Mouse (Mus musculus) left cerebral cortex, postnatal 25 days (tissue): ENCODE data around the gene Sfpq. TPM values are rescaled to one million over a fixed set of nuclear protein-coding genes. Genes with fewer than 3 reads are reported as not detected.

Experiments
- DNase-seq, 2 experiments: peaks; one replicate each; pipeline ENCODE4 v3.0.0; 2022; ENCODE audit warnings: low spot score in 2 of 2, mixed read lengths in 1 of 2
- intact Hi-C: fragments of 180-260 bp; cut with DNase I; formaldehyde crosslinking; loops from one replicate; pipeline ENCODE4 v1.15.1; 2025
- total RNA-seq, 2 experiments: library from RNA; stranded (reverse); gene quantifications; 2 replicates each; pipeline ENCODE4 v1.2.3; 2021

Gene Sfpq
- total RNA-seq, 2 experiments from 2014 or later, result 241 to 253 TPM

DNA sequence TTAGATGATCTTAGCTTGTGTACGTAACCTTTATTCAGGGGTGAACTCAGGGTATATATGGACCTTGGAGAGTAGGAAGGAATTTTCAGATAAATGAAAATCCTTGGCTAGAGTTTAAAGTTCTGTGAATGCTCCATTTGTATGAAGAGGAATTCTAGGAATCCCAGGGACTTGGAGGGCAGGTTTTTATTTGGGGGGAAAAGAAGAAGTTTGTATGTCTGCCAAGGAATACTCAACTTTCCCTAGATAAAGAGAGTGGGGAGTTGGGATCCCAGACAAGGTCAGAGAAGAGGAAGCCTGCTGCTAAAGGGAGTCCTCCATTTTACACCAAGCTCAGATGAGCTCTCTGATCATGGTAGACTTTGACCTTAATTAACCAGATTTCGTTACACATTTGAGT, 62.0 kb downstream of the Sfpq start:
- intact Hi-C loops, result no loop called here
- no peak for DNase-seq

DNA sequence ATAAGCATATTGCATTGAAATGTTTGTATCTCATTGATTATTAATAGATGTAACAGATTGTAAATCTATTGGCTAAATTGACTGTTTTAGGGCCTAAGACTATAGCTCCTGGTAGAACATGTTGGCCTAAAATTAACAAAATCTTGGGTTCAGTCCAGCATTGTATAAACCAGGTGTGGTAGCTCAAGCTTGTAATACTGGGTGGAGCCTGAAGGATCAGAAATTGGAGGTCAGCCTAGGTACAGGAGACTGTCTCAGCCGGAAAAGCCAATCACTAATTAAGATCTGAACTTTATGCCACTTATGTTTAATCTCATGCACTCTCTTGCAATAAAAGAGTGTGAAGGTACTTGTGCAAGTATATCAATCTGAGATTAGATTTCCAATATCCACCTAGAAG, 64.6 kb downstream of the Sfpq start:
- no peak for DNase-seq
- intact Hi-C loops, result no loop called here

Other genes starting within 250 kb of the Sfpq start
- 10 to 100 TPM; 41.8 to 51.8 TPM for gene Zmym4, start 53.2 kb upstream of the Sfpq start, total RNA-seq
- 10 to 100 TPM; 13.4 to 16.5 TPM for gene Zmym1, start 39.8 kb downstream of the Sfpq start, total RNA-seq
- gene Zmym6, start 56.1 kb downstream of the Sfpq start, total RNA-seq, result 10 to 100 TPM; 27.1 to 38.9 TPM
- gene Tmem35b, start 102.4 kb downstream of the Sfpq start, total RNA-seq, result 1 to 10 TPM; 2.5 to 3.4 TPM
- 100 to 1,000 TPM; 396 to 399 TPM for gene Dlgap3, start 147.9 kb downstream of the Sfpq start, total RNA-seq
- gene Smim12, start 222.5 kb downstream of the Sfpq start, total RNA-seq, result 10 to 100 TPM; 55.2 to 55.3 TPM